Mouse (Mus musculus): ENCODE data around the gene Utrn. TPM values are rescaled to one million over a fixed set of nuclear protein-coding genes. Genes with fewer than 3 reads are reported as not detected.
A peak's percentile ranks its signal among the peaks of the same experiment; 100 is the strongest.

The Utrn gene
- polyA plus RNA-seq, 1 experiment = 29.9 TPM

DNA sequence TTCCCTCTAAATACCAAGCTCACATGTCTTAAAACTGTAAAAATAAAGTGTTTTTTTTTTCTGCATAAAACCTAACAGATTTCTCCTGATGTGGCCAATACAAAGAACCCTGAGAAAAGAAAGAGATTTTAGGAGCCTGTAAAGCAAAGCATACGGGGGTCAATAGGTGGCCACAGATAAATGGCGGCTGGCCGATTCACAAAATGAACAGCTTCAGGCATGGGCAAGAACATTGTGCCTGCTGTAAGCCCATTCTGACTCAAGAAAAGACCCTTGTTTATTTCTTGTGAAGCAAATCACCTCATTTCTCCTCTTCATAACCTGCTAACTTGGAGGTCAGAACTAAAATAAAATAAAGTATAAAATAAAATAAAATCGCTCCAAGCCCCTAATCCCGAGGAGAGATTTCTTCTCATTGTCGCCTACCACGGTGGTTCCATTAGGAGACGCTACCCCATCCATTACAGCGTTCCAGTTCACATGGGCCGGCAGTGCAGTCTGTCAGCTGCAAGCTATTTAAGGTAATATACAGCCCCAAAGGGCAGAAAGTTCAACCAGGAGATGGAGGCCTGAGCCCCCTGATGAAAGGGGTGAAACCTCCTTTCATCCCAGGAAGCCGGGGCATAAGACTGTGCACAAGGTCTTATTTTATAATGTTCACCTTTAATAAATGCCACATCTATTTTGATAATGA, 316.8 kb downstream of the Utrn start:
- no peak for DNase-seq (ENCODE audit: extremely low spot score in 1 of 2, low spot score in 1 of 2)

DNA sequence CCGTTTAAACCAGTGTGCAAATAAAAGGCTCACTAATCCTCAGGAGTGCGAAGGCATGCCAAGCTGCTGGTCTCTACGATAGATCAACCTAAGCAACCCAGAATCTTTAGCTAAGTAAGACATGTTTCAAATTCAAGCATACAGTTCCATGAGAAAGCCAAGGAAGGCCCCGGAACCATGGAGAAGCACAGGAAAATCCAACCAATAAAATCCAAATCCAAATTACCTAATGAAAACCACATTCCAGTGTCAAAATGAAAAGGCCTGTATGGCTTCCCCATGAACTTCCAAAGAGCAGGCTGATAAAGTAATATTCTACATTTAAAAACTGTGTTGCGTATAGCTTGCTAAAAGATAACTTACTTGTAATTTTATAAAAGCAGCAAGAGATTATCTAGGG, 317.4 kb downstream of the Utrn start:
- DNase-seq (ENCODE audit: extremely low spot score in 1 of 2, low spot score in 1 of 2) = no peak

DNA sequence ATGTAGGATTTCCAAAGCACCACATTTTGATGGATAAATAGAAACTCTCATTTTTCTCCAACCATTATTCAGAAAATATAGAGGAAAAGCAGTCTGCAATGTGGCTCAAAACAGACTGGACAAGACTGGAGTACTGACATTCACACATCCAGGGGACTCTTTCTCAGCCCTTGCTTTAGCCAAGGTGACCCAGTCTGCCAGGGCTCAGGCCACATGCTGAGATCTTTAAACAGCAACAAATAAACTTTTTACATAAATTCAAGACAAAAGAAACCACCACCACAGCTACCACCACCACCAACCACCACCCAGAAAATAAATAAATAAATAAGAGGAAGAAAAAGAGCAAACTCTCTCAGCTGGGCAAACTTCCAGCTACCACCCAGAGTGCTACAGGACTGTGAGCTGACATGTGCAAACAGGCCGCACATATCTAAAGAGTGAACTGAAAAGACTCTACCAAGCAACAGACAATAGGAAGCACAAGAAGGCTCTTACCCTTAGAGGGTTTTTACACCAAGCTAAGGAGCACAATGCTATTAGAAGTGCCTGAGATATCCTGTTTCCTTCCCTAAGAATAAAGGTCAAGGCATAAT, 319.1 kb downstream of the Utrn start:
- no peak for DNase-seq (ENCODE audit: extremely low spot score in 1 of 2, low spot score in 1 of 2)

DNA sequence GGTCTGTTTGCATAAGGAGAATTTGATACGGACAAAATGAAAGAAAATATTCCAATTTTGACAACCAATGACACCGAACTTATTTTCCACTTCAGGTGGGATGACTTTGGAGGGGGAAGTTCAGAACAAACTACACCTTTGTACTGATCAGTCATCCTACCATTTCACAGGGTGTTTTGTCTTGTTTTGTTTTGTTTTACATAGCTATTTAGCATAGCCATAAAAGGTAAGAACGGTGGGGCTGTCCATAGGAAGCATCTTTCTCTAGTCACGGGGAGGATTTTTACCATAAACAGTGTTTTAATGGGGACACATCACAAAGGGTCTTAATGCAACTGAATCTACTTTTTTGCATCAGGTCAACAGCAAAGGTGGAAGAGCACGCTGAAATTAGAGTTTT, 319.9 kb downstream of the Utrn start:
- DNase-seq (ENCODE audit: extremely low spot score in 1 of 2, low spot score in 1 of 2) = no peak

DNA sequence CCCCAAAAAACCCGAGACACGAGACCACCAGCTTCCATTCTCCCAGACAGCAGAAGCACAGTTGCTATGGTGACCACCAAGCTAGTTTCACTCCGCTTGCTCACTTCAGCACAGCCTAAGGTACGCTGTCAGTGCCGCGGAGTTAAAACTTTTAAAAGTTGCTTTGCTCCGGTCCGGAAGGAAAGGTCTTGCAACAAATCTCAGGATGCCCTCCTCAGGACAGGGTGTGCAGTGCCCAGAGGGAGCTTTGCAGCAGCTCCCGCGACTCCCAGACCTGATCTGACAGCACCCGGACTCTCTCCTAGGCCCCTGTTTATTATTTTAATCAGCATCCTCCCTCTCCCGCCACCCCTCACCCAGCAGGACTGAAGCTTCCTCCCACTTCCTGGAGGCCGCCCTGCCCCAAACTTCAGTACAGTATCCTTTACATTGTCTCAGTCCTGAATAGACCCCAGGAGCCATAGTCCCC, 320.5 kb downstream of the Utrn start:
- DNase-seq (ENCODE audit: extremely low spot score in 1 of 2, low spot score in 1 of 2) = peak in 1 of 2 experiments; percentile 37

DNA sequence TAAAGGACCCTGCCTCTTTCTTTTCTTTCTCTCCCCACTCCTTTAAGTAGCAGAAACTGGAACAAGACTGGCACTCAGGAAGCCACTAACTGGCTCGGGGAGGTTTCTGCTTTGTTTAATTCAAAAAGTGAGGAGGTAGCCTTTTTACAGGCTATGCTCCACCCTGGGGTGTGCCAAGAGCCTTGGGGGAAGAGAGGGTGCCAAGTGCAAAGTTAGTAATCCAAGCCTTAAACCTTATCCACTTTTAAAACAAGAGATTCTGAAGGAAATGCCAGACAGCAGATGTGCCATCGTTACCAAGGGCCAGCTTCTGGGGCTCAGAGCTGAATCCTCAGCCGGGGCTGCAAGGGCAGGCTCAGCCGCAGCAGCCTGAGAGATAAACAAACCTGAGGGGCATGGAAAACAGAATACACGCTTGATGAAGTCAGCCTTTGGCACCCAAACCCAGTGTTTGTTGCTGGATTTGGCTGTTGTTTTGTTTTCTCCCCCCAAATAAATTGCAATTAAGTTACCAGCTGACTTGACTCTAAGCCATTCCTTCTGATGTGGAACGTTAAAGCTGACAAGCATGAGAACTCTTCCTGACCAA, 322.0 kb downstream of the Utrn start:
- no peak for DNase-seq (ENCODE audit: extremely low spot score in 1 of 2, low spot score in 1 of 2)

DNA sequence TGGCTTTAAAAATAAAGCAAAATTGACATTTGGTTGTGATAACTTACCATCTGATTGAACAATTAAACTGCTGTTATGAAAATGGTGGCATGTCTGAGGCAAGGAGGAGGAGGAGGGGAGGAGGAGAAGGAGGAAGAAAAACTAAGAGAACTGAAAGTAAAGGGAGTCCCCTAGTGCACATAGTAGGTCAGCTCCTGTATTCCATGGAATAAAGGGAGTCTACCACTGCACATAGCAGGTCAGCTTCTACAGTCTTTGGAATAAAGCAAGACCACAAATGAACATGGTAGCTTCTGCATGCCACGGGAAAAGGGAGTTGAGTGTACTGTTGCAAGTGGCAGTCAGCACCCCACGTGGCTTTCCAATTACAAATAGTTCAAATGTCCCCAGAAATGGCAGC, 323.7 kb downstream of the Utrn start:
- DNase-seq (ENCODE audit: extremely low spot score in 1 of 2, low spot score in 1 of 2) = no peak

DNA sequence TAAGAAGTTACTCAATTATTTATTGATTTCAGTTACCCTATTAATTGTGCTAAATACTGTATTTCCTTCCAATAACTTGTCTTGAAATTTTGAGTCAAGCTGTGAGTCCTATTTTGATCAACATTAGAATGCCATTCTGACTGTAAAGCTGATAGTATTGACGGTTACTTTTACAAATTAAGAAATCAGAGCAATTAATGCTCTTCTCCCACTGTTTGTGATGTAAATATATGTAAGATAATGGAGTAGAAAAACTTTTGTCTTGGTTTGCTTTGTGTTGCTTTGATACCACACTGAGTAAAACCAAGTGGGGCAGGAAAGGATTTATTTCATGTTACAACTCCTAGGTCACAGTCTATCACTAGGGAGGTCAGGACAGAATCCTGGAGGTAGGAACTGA, 327.4 kb downstream of the Utrn start:
- no peak for DNase-seq (ENCODE audit: extremely low spot score in 1 of 2, low spot score in 1 of 2)

DNA sequence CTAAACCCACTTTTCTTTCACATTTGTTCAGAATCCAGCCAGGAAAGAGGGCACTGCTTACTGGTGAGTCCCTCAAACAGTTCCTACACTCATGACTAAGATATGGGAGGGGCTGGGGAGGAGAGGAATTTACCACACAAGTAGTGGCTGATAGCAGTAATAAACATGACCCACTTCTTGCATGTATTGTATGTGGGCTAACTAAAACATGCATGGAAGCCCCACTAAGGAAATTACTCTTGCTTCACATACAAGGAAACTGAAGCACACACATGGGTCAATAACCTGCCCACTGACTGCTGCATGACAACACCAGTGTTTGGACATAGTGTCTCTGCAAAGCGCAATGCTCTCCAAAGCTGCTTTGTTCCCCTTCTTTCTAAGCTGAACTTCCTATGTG, 333.9 kb downstream of the Utrn start:
- no peak for DNase-seq (ENCODE audit: extremely low spot score in 1 of 2, low spot score in 1 of 2)

DNA sequence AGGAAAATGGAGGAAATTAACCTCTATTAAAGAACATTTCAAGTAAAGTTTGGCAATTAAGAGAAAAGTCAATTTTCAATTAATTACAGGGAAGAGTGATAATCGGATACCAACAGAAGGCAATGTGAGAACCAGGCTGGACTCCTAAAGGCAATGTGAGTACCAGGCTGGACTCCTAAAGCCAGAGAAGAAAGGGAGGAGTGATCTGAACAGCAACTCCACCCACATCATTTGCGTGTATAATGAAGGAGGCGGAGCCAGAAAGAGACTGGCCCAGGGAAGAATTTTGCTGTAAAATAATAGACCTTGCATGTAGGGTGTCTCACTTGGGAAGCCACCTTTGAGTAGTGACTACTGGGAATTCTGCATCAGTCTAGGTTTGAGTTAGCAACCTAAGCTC, 334.4 kb downstream of the Utrn start:
- no peak for DNase-seq (ENCODE audit: extremely low spot score in 1 of 2, low spot score in 1 of 2)

DNA sequence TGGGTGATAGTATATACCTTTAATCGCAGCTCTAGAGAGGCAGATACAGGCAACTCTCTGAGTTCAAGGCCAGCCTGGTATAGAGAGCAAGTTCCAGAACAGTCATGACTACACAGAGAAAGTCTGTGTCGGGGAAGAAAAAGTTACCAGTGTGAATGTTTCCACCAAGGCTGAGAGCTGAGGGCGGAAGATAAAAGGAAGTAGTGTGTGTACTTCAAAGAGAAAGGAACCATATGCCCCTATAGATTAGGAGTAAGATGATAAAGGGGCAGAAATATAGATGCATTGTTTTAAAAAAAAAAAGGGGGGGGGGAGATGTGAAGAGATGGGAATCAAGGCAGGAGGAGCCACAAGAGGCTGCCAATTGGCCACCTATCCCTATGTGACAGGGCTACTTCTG, 334.9 kb downstream of the Utrn start:
- no peak for DNase-seq (ENCODE audit: extremely low spot score in 1 of 2, low spot score in 1 of 2)

DNA sequence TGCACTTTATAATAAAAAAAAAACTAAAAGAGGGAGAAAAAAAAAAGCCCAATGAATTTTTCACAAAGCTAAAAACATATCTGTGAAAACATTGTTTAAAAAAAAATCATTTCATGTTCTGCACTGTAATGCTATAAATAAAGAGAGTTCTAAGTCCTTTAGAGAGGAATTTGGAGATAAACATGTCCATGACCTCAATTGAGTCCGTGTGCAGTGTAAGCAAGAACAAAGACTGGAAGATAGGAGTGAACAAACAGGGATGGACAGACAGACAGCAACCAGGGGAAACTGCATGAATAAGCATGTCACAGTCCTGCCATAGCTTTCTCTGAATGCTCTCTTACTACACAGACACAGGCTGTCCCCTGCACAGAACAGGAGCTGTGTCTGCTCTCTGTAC, 347.1 kb downstream of the Utrn start:
- no peak for DNase-seq (ENCODE audit: extremely low spot score in 1 of 2, low spot score in 1 of 2)

DNA sequence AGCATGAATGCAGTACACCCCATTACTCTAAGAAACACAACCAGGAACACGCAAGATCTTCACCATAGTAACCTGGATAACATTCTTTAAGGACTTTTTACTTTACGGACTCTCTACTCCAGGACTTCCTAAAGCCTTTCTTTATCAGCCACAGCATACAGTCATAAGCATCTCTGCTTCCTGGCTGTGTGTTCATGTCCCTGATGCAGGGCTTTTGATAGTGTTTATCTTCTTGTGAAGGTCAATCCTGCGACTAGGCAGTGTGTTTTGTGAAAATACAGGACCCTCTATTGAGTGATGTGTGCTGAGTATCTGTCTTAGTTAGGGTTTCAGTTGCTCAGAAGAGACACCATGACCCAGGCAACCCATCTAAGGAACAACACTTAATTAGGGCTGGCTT, 351.0 kb downstream of the Utrn start:
- no peak for DNase-seq (ENCODE audit: extremely low spot score in 1 of 2, low spot score in 1 of 2)

DNA sequence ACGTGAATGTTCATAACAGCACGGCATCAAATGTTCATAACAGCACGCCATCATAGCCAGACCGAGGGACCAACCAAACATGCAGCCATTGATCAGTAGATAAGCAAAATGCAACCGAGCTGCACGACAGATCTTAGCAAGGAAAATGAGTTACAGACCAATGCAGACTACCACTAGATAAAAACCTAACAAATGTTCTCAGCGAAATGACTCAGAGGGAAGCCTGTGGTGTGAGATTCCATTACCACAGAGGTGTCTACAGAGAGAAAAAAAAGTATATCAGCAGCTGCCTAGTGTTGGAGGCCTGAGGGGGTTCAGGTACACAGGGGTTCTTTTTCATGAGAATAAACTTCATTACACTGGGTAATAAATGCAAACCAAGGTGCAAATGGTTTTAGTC, 363.6 kb downstream of the Utrn start:
- DNase-seq (ENCODE audit: extremely low spot score in 1 of 2, low spot score in 1 of 2) = no peak

DNA sequence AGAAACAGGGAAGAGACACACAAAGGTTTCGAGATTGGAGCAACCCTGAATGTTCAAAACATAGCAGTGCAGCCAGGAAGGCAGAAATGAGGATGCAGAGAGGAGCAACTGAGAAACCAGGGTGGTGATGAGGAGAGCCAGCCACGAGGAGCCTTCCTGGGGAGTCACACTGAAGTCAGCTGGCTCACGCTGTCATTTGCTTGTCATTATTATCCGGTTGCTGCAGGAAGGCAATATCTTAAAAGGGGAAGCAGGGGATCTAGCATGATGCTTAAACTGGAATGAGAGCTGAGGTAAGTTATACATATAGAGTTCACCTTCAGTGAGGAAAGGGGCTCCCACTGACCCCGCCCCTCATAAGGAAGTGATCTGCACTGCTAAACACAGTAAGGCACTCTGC, 368.7 kb downstream of the Utrn start:
- no peak for DNase-seq (ENCODE audit: extremely low spot score in 1 of 2, low spot score in 1 of 2)

DNA sequence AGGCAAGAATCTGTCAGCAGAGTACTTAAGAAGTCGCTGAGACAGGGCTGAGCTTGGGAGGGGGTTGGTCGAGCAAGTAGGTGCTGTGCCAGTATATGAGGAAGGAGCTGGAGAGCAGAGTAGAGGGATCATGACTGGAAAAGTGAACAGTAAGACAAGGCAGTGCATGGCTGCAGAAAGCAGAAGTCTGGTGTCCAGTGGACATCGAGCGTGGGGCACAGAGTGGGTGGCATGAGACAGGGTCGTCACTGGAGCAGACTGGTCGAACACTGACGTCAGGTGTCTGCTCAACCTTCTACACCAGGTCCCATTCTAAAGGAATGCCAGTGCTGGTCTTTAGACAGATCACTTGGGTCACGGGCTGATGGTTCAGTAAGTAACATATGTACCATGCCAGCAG, 371.6 kb downstream of the Utrn start:
- no peak for DNase-seq (ENCODE audit: extremely low spot score in 1 of 2, low spot score in 1 of 2)

DNA sequence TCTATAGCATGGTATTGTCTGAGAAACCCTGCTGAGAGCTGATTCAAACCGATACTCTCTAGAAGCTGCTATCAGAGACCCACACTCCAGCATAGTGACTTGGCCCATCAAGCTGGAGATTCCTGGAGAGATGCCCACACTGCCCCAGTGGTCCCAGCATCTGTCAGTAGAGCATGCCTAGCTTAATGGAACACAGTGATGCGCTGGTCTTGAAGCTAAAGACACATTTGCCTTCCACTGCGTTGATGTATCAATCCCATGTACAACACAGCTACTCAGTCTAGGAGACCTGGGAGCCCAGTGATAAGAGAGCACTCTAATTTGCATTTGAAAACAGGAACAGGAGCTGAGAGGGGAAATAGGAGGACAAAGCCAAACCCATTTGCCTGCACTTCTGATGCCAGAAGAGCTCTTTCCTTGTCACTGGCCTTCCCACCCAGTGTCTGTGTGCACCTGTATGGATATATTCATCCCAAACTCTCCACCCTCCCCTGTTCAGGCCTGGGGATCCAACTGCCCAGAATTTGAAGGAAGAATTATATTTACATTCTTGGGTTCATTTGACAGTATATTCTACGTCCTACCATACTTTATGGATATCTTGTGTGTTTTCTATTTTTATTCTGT, 379.5 kb downstream of the Utrn start:
- no peak for DNase-seq (ENCODE audit: extremely low spot score in 1 of 2, low spot score in 1 of 2)

DNA sequence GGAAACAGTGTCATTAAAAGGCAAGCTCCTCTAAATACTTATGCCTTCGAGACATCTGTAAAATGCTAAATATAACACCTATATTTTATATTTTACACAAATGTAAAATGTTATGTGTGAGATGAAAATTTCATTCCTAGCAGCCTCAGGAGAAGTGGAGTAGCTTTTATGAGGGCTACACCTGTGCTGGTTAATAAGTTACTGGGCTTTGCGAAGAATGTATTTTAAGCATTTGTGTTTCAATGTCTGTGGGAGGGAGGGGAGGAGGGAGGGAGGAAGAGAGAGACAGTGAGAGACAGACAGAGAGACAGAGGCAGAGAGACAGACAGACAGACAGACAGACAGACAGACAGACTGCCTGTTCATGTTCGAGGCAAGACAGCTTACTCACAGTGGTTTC, 380.6 kb downstream of the Utrn start:
- DNase-seq (ENCODE audit: extremely low spot score in 1 of 2, low spot score in 1 of 2) = no peak

DNA sequence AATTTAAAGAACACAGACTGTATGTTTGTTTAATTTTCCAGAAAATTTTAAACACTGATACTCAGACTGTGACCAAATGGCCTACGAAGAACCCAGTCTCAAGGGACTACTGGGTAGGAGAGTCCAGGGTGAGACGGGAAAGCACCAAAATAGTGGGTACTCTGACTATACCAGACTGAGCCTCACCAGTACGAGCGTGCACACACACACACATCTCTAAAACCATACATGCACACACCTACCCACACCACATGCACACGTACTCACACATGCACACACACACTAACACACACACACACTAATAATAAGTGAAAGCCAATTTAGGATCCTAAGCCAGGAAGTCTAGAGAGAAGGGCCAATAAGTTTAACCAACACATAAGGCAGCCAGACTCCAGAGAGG, 381.0 kb downstream of the Utrn start:
- DNase-seq (ENCODE audit: extremely low spot score in 1 of 2, low spot score in 1 of 2) = no peak

DNA sequence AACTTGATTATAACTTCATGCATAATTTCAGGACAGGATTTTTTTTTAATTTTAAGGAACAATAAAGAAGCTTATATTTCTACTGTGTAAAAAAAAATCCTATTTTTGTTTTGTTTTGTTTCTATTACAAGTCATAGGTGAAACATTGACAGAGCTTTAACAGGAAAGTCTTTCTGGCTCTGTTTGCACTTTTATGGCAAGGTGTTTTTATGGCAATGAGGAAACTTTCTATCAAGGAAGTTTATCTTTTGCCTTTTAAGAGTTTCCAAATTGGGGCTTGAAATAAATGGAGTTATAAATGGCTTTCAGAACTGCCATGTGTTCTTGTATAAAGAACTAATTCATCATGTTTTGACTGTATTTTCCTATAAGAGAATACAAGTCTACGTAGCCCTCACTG, 385.7 kb downstream of the Utrn start:
- no peak for DNase-seq (ENCODE audit: extremely low spot score in 1 of 2, low spot score in 1 of 2)

DNA sequence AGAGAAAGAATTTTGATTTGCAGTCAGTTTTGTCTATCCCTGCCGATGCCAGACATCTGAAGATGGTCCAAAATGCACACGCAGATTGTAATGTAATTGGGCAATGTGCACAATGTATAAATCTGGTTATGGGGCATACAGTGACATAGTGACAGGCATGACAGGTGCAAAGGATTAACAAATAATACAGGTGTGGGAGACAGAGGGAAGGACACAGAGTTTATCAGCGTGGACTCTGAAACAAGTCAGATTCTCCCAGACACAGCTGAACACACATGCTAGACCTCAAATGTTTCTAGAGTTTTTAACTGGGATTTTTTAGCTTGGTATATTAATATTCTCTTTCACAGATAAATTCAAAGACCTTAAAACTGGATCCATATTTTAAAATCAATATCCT, 386.2 kb downstream of the Utrn start:
- DNase-seq (ENCODE audit: extremely low spot score in 1 of 2, low spot score in 1 of 2) = no peak

Data from frontal cortex, adult 2 months (tissue).